Mouse (Mus musculus): ENCODE data around the gene Ltb4r2.

- TF ChIP-seq CTCF (IDR thresholded peaks at IDR 0.05; ENCODE audit: borderline replicate concordance, insufficient read depth, low read length), result no peak
- TF ChIP-seq POLR2A (IDR thresholded peaks at IDR 0.05; ENCODE audit: low read depth, low read length), result no peak
Measured at GRCm38 (mm10) chr14:55713007-55713728, 48.1 kb upstream of the Ltb4r2 start.

Data from embryonic fibroblast, embryonic 13.5 days (primary cell).